Comparison of ENCODE assay signal across 23 mouse cellular contexts in genomic region chr16:14005266-14005665, GRCm38 (mm10). TPM values are rescaled to one million over a fixed set of nuclear protein-coding genes. Genes with fewer than 3 reads are reported as not detected.
DNase-seq lines count a peak whose midpoint lies in the region; ATAC-seq and TF ChIP-seq lines count a peak whose summit lies in the region.
"Had no signal": no experiment of that assay in that cellular context is flagged by ENCODE, and none has a peak within 500 bp of the region (broad histone marks: within the 10 kb centered on the region; RNA-seq: fewer than 3 reads in every experiment).

No protein-coding gene starts in this region.

- no peak overlapping the region for H3K4me3 ChIP-seq in small intestine, adult 2 months (ENCODE audit: low read depth, low read length)
- H3K4me3 ChIP-seq in thymus, adult 2 months (ENCODE audit: control insufficient read depth, insufficient read depth, low read length), result no peak overlapping the region
- H3K4me3 ChIP-seq: embryonic facial prominence, embryonic 12.5 days; heart, adult 2 months; hindbrain, embryonic 13.5 days; intestine, embryonic 15.5 days; left cerebral cortex, adult 2 months; megakaryocyte, embryonic 14.5 days; midbrain, embryonic 15.5 days had no signal

- DNase-seq in cerebellum, postnatal 10 days, result peak; percentile 22 to 39
- DNase-seq in left cerebral cortex, postnatal 14 days (ENCODE audit: low spot score in 2 of 2), result peak; percentile 14 to 25
- no peak for DNase-seq in left cerebral cortex, postnatal 25 days (ENCODE audit: low spot score in 2 of 2)
- DNase-seq in right cerebral cortex, postnatal 10 days (ENCODE audit: low spot score in 2 of 2), result peak; percentile 44 to 56
- DNase-seq in right cerebral cortex, adult 2 months (ENCODE audit: low spot score in 2 of 2), result no peak
- no peak for DNase-seq in thymus, adult 2 months
- DNase-seq: adrenal gland, adult 2 months; cerebellum, adult 18-20 months; gastrocnemius, postnatal 10 days; heart, adult 2 months; liver, postnatal 0 days; retina, postnatal 1 day; thymus, postnatal 4 days had no signal

- no peaks in the 10 kb centered on the region for H3K36me3 ChIP-seq in small intestine, adult 2 months (ENCODE audit: control insufficient read depth, insufficient read depth, low read length)
- no peaks in the 10 kb centered on the region for H3K36me3 ChIP-seq in thymus, adult 2 months (ENCODE audit: control insufficient read depth, insufficient read depth, low read length)
- H3K36me3 ChIP-seq: embryonic facial prominence, embryonic 12.5 days; intestine, embryonic 15.5 days; midbrain, embryonic 15.5 days had no signal

- TF ChIP-seq POLR2A in small intestine, adult 2 months (IDR thresholded peaks at IDR 0.05; ENCODE audit: low read depth, low read length), result no peak
- TF ChIP-seq POLR2A in thymus, adult 2 months (IDR thresholded peaks at IDR 0.05; ENCODE audit: control insufficient read depth, extremely low read depth, insufficient read depth, low read length, poor library complexity), result no peak

- no peak for TF ChIP-seq CTCF in small intestine, adult 2 months (IDR thresholded peaks at IDR 0.05; ENCODE audit: extremely low read depth, insufficient read length, insufficient replicate concordance, low read depth, low read length)
- no peak for TF ChIP-seq CTCF in thymus, adult 2 months (IDR thresholded peaks at IDR 0.05; ENCODE audit: borderline replicate concordance, control insufficient read depth, extremely low read depth, insufficient read depth, low read length, poor library complexity)

- H3K4me1 ChIP-seq in small intestine, adult 2 months (ENCODE audit: control insufficient read depth, insufficient read depth, insufficient read length, low read length), result peaks cover 12% of the 10 kb centered on the region; the same call in 1 of the 2 replicates
- no peaks in the 10 kb centered on the region; the same call in 1 of the 2 replicates for H3K4me1 ChIP-seq in thymus, adult 2 months (replicated peaks; ENCODE audit: control insufficient read depth, insufficient read depth, low read length)
- H3K4me1 ChIP-seq: embryonic facial prominence, embryonic 12.5 days; hindbrain, embryonic 13.5 days; intestine, embryonic 15.5 days; midbrain, embryonic 15.5 days had no signal

- 84% methylated on average over 4 of the region's 4 CpGs for WGBS in small intestine, adult 2 months
- WGBS in thymus, adult 2 months, result 92% methylated on average over 4 of the region's 4 CpGs

- intact Hi-C loops in left cerebral cortex, postnatal 14 days (cut with DNase I), result no loop called here
- intact Hi-C loops in left cerebral cortex, postnatal 25 days (cut with DNase I), result no loop called here

- no peak for ATAC-seq in cerebellum, adult (ENCODE audit: insufficient number of reproducible peaks, low FRiP score, low TSS enrichment)
- ATAC-seq: forebrain, embryonic 16.5 days; midbrain, embryonic 15.5 days had no signal

- H3K27me3 ChIP-seq in small intestine, adult 2 months (ENCODE audit: control insufficient read depth, insufficient read depth, low read length), result no peaks in the 10 kb centered on the region
- H3K27me3 ChIP-seq in thymus, adult 2 months (ENCODE audit: control insufficient read depth, insufficient read depth, low read length), result no peaks in the 10 kb centered on the region
- H3K27me3 ChIP-seq: embryonic facial prominence, embryonic 12.5 days; hindbrain, embryonic 13.5 days; intestine, embryonic 15.5 days; midbrain, embryonic 15.5 days had no signal

- peak overlapping the region; percentile 67 for H3K27ac ChIP-seq in small intestine, adult 2 months (ENCODE audit: insufficient read depth, low read depth, low read length)
- H3K27ac ChIP-seq in thymus, adult 2 months (ENCODE audit: control insufficient read depth, insufficient read depth, low read length), result no peak overlapping the region
- H3K27ac ChIP-seq: embryonic facial prominence, embryonic 12.5 days; heart, adult 2 months; hindbrain, embryonic 13.5 days; intestine, embryonic 15.5 days; left cerebral cortex, adult 2 months; midbrain, embryonic 15.5 days had no signal

RNA-seq across cellular contexts. Expression of gene Ifitm7, which starts 18.6 kb away (rescaled TPM):
- total RNA-seq in left cerebral cortex, postnatal 14 days (2021), result 1 to 10 TPM in 1 of 2 experiments, under 1 TPM in 1; 0.80 to 1.0 TPM
- total RNA-seq in left cerebral cortex, postnatal 25 days (2021), result 1 to 10 TPM; 1.0 to 1.7 TPM
- not detected in 2 replicates for polyA plus RNA-seq in small intestine, adult 2 months (2012; rRNA removed)
- polyA plus RNA-seq in thymus, adult 2 months (2012; rRNA removed), result not detected in 2 replicates
- total RNA-seq: adrenal gland, adult 2 months; CH12.LX; gastrocnemius, postnatal 10 days; heart, adult 2 months had no signal
- polyA plus RNA-seq: adrenal gland, adult 2 months; heart, adult 2 months; intestine, embryonic 15.5 days had no signal

RNA-seq across cellular contexts. Expression of gene 2900011O08Rik, which starts 18.9 kb away (rescaled TPM):
- 100 to 1,000 TPM; 280 to 282 TPM for total RNA-seq in left cerebral cortex, postnatal 14 days (2021)
- total RNA-seq in left cerebral cortex, postnatal 25 days (2021), result 100 to 1,000 TPM; 262 to 285 TPM
- 0.14 and 0.35 TPM in 2 replicates for polyA plus RNA-seq in small intestine, adult 2 months (2012; rRNA removed)
- 0.17 and 0.38 TPM in 2 replicates for polyA plus RNA-seq in thymus, adult 2 months (2012; rRNA removed)
- total RNA-seq: CH12.LX; heart, adult 2 months had no signal
- polyA plus RNA-seq: liver, postnatal 0 days had no signal

Comparison
In these comparisons a context has a peak if more than half of its experiments do, and no peak if none do; other contexts are left out.
1. DNase-seq: peak in cerebellum, postnatal 10 days (2 of 2), left cerebral cortex, postnatal 14 days (2 of 2) and right cerebral cortex, postnatal 10 days (2 of 2); none in left cerebral cortex, postnatal 25 days (0 of 2), right cerebral cortex, adult 2 months (0 of 2) and thymus, adult 2 months (single experiment).